Mouse (Mus musculus): ENCODE results near the gene Ctrb1. TPM values are rescaled to one million over a fixed set of nuclear protein-coding genes. Genes with fewer than 3 reads are reported as not detected.
A peak's percentile ranks its signal among the peaks of the same experiment; 100 is the strongest.

The Ctrb1 gene
- polyA plus RNA-seq, 1 experiment: 85.4 TPM

GRCm38 (mm10) chr8:111732406-111733085, 41.7 kb upstream of the Ctrb1 start:
- peak overlapping the region; percentile 90 for H3K4me3 ChIP-seq
- TF ChIP-seq TCF3 (IDR thresholded peaks at IDR 0.05; ENCODE audit: insufficient read length, low read depth): no peak
- TF ChIP-seq MYOD1 (IDR thresholded peaks at IDR 0.05; ENCODE audit: control insufficient read depth in 1 of 3, insufficient read length in 2 of 3, low read depth in 2 of 3): no peak
- no peak for TF ChIP-seq REST (IDR thresholded peaks at IDR 0.05; ENCODE audit: insufficient read depth, insufficient read length)
- no peak for TF ChIP-seq MYOG (IDR thresholded peaks at IDR 0.05; ENCODE audit: control insufficient read depth in 1 of 3, insufficient read depth in 1 of 3, insufficient read length in 2 of 3, low read depth in 2 of 3)
- no peak for TF ChIP-seq POLR2A (IDR thresholded peaks at IDR 0.05; ENCODE audit: insufficient read length, low read depth)
- no peak for TF ChIP-seq E2F4 (IDR thresholded peaks at IDR 0.05; ENCODE audit: insufficient read depth)
- TF ChIP-seq CEBPB (IDR thresholded peaks at IDR 0.05; ENCODE audit: insufficient read depth, poor library complexity, severe bottlenecking): no peak
- no peak for TF ChIP-seq POLR2AphosphoS2 (IDR thresholded peaks at IDR 0.05; ENCODE audit: insufficient read length, low read depth)
- TF ChIP-seq TCF12 (IDR thresholded peaks at IDR 0.05; ENCODE audit: insufficient read depth, poor library complexity, severe bottlenecking): no peak
- no peak for TF ChIP-seq SRF (IDR thresholded peaks at IDR 0.05; ENCODE audit: control insufficient read depth, insufficient read length, low read depth)
- no peak for TF ChIP-seq MAX (IDR thresholded peaks at IDR 0.05; ENCODE audit: low read depth)
- TF ChIP-seq USF1 (IDR thresholded peaks at IDR 0.05; ENCODE audit: low read depth): no peak

GRCm38 (mm10) chr8:111732004-111732403, 41.2 kb upstream of the Ctrb1 start:
- peak overlapping the region; percentile 46 for H3ac ChIP-seq (ENCODE audit: control insufficient read depth, insufficient read length)
- H3K27me3 ChIP-seq (ENCODE audit: control insufficient read depth, insufficient read depth, insufficient read length): no peaks in the 10 kb centered on the region
- H3K79me2 ChIP-seq (ENCODE audit: control insufficient read depth, insufficient read depth): peaks cover 94% of the 10 kb centered on the region
- no peak for TF ChIP-seq USF1 (IDR thresholded peaks at IDR 0.05; ENCODE audit: low read depth)
- TF ChIP-seq REST (IDR thresholded peaks at IDR 0.05; ENCODE audit: insufficient read depth, insufficient read length): no peak
- peak; percentile 98 for TF ChIP-seq POLR2A (IDR thresholded peaks at IDR 0.05; ENCODE audit: insufficient read length, low read depth)
- TF ChIP-seq MYOG (IDR thresholded peaks at IDR 0.05; ENCODE audit: control insufficient read depth in 1 of 3, insufficient read depth in 1 of 3, insufficient read length in 2 of 3, low read depth in 2 of 3): peak in 2 of 3 experiments; percentile 19 to 53
- TF ChIP-seq CEBPB (IDR thresholded peaks at IDR 0.05; ENCODE audit: insufficient read depth, poor library complexity, severe bottlenecking): no peak
- no peak for TF ChIP-seq MAX (IDR thresholded peaks at IDR 0.05; ENCODE audit: low read depth)
- TF ChIP-seq TCF12 (IDR thresholded peaks at IDR 0.05; ENCODE audit: insufficient read depth, poor library complexity, severe bottlenecking): no peak
- no peak for TF ChIP-seq TCF3 (IDR thresholded peaks at IDR 0.05; ENCODE audit: insufficient read length, low read depth)
- TF ChIP-seq SRF (IDR thresholded peaks at IDR 0.05; ENCODE audit: control insufficient read depth, insufficient read length, low read depth): peak; percentile 23
- peak; percentile 92 for TF ChIP-seq POLR2AphosphoS2 (IDR thresholded peaks at IDR 0.05; ENCODE audit: insufficient read length, low read depth)
- TF ChIP-seq MYOD1 (IDR thresholded peaks at IDR 0.05; ENCODE audit: control insufficient read depth in 1 of 3, insufficient read length in 2 of 3, low read depth in 2 of 3): peak in 1 of 3 experiments; percentile 61
- no peak for TF ChIP-seq E2F4 (IDR thresholded peaks at IDR 0.05; ENCODE audit: insufficient read depth)
- peak overlapping the region; percentile 90 for H3K4me3 ChIP-seq
- H3K36me3 ChIP-seq (ENCODE audit: control insufficient read depth, insufficient read depth): no peaks in the 10 kb centered on the region
- peak overlapping the region; percentile 97 for H3K4me2 ChIP-seq (ENCODE audit: low read depth)

More at GRCm38 (mm10) chr8:111732406-111733085, 41.7 kb upstream of the Ctrb1 start:
- no peaks in the 10 kb centered on the region for H3K36me3 ChIP-seq (ENCODE audit: control insufficient read depth, insufficient read depth)
- H3ac ChIP-seq (ENCODE audit: control insufficient read depth, insufficient read length): peak overlapping the region; percentile 46
- H3K4me2 ChIP-seq (ENCODE audit: low read depth): peak overlapping the region; percentile 97
- peaks cover 94% of the 10 kb centered on the region for H3K79me2 ChIP-seq (ENCODE audit: control insufficient read depth, insufficient read depth)
- no peaks in the 10 kb centered on the region for H3K27me3 ChIP-seq (ENCODE audit: control insufficient read depth, insufficient read depth, insufficient read length)

- H3K27me3 ChIP-seq (ENCODE audit: control insufficient read depth, insufficient read depth, insufficient read length): no peaks in the 10 kb centered on the region
- TF ChIP-seq USF1 (IDR thresholded peaks at IDR 0.05; ENCODE audit: low read depth) (no peak), POLR2AphosphoS2 (IDR thresholded peaks at IDR 0.05; ENCODE audit: insufficient read length, low read depth) (peak; percentile 32), MYOG (IDR thresholded peaks at IDR 0.05; ENCODE audit: control insufficient read depth in 1 of 3, insufficient read depth in 1 of 3, insufficient read length in 2 of 3, low read depth in 2 of 3) (peak in 1 of 3 experiments; percentile 72), MYOD1 (IDR thresholded peaks at IDR 0.05; ENCODE audit: control insufficient read depth in 1 of 3, insufficient read length in 2 of 3, low read depth in 2 of 3) (peak in 1 of 3 experiments; percentile 78)
- H3K79me2 ChIP-seq (ENCODE audit: control insufficient read depth, insufficient read depth): peaks cover 96% of the 10 kb centered on the region
- H3K36me3 ChIP-seq (ENCODE audit: control insufficient read depth, insufficient read depth): no peaks in the 10 kb centered on the region
- H3K4me2 ChIP-seq (ENCODE audit: low read depth): peak overlapping the region; percentile 99
- peak overlapping the region; percentile 46 for H3ac ChIP-seq (ENCODE audit: control insufficient read depth, insufficient read length)
- H3K4me3 ChIP-seq: peak overlapping the region; percentile 90
These were observed 40.6 kb upstream of the Ctrb1 start for GRCm38 (mm10) chr8:111731231-111731977.

- H3K4me2 ChIP-seq (ENCODE audit: low read depth): peak overlapping the region; percentile 99
- H3K79me2 ChIP-seq (ENCODE audit: control insufficient read depth, insufficient read depth): peaks cover 95% of the 10 kb centered on the region
- no peaks in the 10 kb centered on the region for H3K27me3 ChIP-seq (ENCODE audit: control insufficient read depth, insufficient read depth, insufficient read length)
- H3ac ChIP-seq (ENCODE audit: control insufficient read depth, insufficient read length): no peak overlapping the region
- H3K36me3 ChIP-seq (ENCODE audit: control insufficient read depth, insufficient read depth): peaks cover 3% of the 10 kb centered on the region
- TF ChIP-seq MYOG (IDR thresholded peaks at IDR 0.05; ENCODE audit: control insufficient read depth in 1 of 3, insufficient read depth in 1 of 3, insufficient read length in 2 of 3, low read depth in 2 of 3) (no peak), CEBPB (IDR thresholded peaks at IDR 0.05; ENCODE audit: insufficient read depth, poor library complexity, severe bottlenecking) (no peak), POLR2AphosphoS2 (IDR thresholded peaks at IDR 0.05; ENCODE audit: insufficient read length, low read depth) (no peak)
- peak overlapping the region; percentile 90 for H3K4me3 ChIP-seq
These were observed 38.7 kb upstream of the Ctrb1 start for GRCm38 (mm10) chr8:111729233-111730170.
